Comparison of ENCODE assay signal across 24 mouse cellular contexts in the genomic region with DNA sequence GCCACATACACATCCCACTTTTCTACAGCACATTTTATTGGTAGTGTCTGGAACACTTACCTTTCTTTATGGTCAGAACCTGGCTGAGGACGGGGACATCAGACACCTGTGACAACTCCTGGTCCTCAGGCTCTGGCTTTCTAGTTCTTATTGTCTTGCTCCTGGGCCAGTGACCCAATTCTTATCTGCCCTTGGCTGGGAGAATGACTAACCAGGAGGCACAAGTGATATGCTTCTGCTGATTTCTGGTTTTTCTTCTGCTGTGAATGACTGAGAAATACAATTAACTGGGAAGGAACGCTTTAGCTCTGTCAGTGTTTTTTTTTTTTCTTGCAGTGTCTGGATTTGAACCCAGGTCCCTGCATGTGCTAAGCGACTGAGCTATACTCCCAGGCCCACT. TPM values are rescaled to one million over a fixed set of nuclear protein-coding genes. Genes with fewer than 3 reads are reported as not detected.
DNase-seq lines count a peak whose midpoint lies in the region; ATAC-seq and TF ChIP-seq lines count a peak whose summit lies in the region.
"Had no signal": no experiment of that assay in that cellular context is flagged by ENCODE, and none has a peak within 500 bp of the region (broad histone marks: within the 10 kb centered on the region; RNA-seq: fewer than 3 reads in every experiment).

No protein-coding gene starts in this region.

- TF ChIP-seq CTCF in liver, embryonic 14.5 days (IDR thresholded peaks at IDR 0.05; ENCODE audit: low read depth) = no peak

- no peaks in the 10 kb centered on the region for H3K9me3 ChIP-seq in heart, embryonic 12.5 days (replicated peaks)
- H3K9me3 ChIP-seq in liver, embryonic 14.5 days (ENCODE audit: control insufficient read depth, low read length) = no peaks in the 10 kb centered on the region
- H3K9me3 ChIP-seq: forebrain, embryonic 15.5 days; hindbrain, embryonic 13.5 days; limb, embryonic 15.5 days had no signal

- H3K4me2 ChIP-seq in heart, embryonic 12.5 days = 0 out of 2 replicates have a peak overlapping the region, but pooled peaks have one; percentile 14
- peak overlapping the region; percentile 37 for H3K4me2 ChIP-seq in liver, embryonic 14.5 days (ENCODE audit: low read depth)
- H3K4me2 ChIP-seq: forebrain, embryonic 15.5 days; hindbrain, embryonic 13.5 days; limb, embryonic 15.5 days; midbrain, embryonic 11.5 days had no signal

- peak; percentile 30; the same call in 1 of the 2 replicates for ATAC-seq in heart, embryonic 12.5 days (ENCODE audit: insufficient number of reproducible peaks, low FRiP score)
- ATAC-seq in liver, embryonic 14.5 days (ENCODE audit: insufficient read depth) = no peak
- ATAC-seq in granulocyte monocyte progenitor cell, adult 5-6 weeks (replicated peaks; ENCODE audit: poor library complexity, severe bottlenecking) = no peak
- ATAC-seq: forebrain, embryonic 15.5 days had no signal

- WGBS in heart, embryonic 12.5 days = 75% methylated on average over 3 of the region's 3 CpGs
- 38% methylated on average over 3 of the region's 3 CpGs for WGBS in liver, embryonic 14.5 days (ENCODE audit: insufficient replicate concordance)

- no peak overlapping the region for H3K27ac ChIP-seq in heart, embryonic 12.5 days (ENCODE audit: poor library complexity, severe bottlenecking)
- H3K27ac ChIP-seq in liver, embryonic 14.5 days = peak overlapping the region; percentile 97
- H3K27ac ChIP-seq: forebrain, embryonic 15.5 days; hindbrain, embryonic 13.5 days; left cerebral cortex, adult 2 months; limb, embryonic 15.5 days; macrophage had no signal

- peak overlapping the region; percentile 19 for H3K4me3 ChIP-seq in heart, embryonic 12.5 days
- H3K4me3 ChIP-seq in liver, embryonic 14.5 days (ENCODE audit: insufficient read depth in 1 of 2, low read depth in 2 of 2, low read length in 2 of 2) = no peak overlapping the region
- H3K4me3 ChIP-seq: forebrain, embryonic 15.5 days; hindbrain, embryonic 13.5 days; left cerebral cortex, adult 2 months; limb, embryonic 15.5 days had no signal

- no peak overlapping the region for H3K9ac ChIP-seq in heart, embryonic 12.5 days
- H3K9ac ChIP-seq in liver, embryonic 14.5 days (replicated peaks) = peak overlapping the region; percentile 15; the same call in 1 of the 2 replicates
- H3K9ac ChIP-seq: forebrain, embryonic 15.5 days; hindbrain, embryonic 13.5 days; limb, embryonic 15.5 days had no signal

- DNase-seq in adrenal gland, adult 2 months = peak; percentile 19
- no peak for DNase-seq in adrenal gland, adult 18-20 months (ENCODE audit: low spot score in 2 of 2)
- no peak for DNase-seq in heart, adult 11 months
- peak in 2 of 3 experiments; percentile 51 to 57 for DNase-seq in liver, embryonic 14.5 days (ENCODE audit: low read depth in 3 of 3, low spot score in 3 of 3)
- DNase-seq in frontal cortex, postnatal 14 days (ENCODE audit: low spot score in 2 of 2) = no peak
- DNase-seq: adrenal gland, postnatal 36 days; cerebellum, adult 11-12 months; gastrocnemius, postnatal 10 days; heart, postnatal 14 days; kidney, adult 2 months; kidney, postnatal 10 days; left cerebral cortex, postnatal 4 days; right cerebral cortex, adult 18-20 months; right cerebral cortex, postnatal 4 days; thymus, postnatal 14 days had no signal

- peak; percentile 86 for TF ChIP-seq EP300 in liver, embryonic 14.5 days (IDR thresholded peaks at IDR 0.05; ENCODE audit: low read depth)

- H3K36me3 ChIP-seq in heart, embryonic 12.5 days = no peaks in the 10 kb centered on the region
- peaks cover 3% of the 10 kb centered on the region for H3K36me3 ChIP-seq in liver, embryonic 14.5 days (replicated peaks; ENCODE audit: control insufficient read depth, insufficient read depth, low read depth)
- H3K36me3 ChIP-seq: forebrain, embryonic 15.5 days; hindbrain, embryonic 13.5 days; limb, embryonic 15.5 days had no signal

- H3K27me3 ChIP-seq in heart, embryonic 12.5 days (replicated peaks) = peaks cover 39% of the 10 kb centered on the region
- 0 out of 2 replicates have a peak, but pooled peaks cover 2% of the 10 kb centered on the region for H3K27me3 ChIP-seq in liver, embryonic 14.5 days (ENCODE audit: control insufficient read depth, insufficient read depth, low read length)
- H3K27me3 ChIP-seq: forebrain, embryonic 15.5 days had no signal

- peaks cover 4% of the 10 kb centered on the region for H3K4me1 ChIP-seq in heart, embryonic 12.5 days (replicated peaks)
- peaks cover 45 to 47% of the 10 kb centered on the region in 2 experiments for H3K4me1 ChIP-seq in liver, embryonic 14.5 days (replicated peaks; ENCODE audit: control insufficient read depth in 2 of 2, insufficient read depth in 2 of 2, low read length in 1 of 2)

RNA-seq across cellular contexts. Expression of a gene that starts 3.2 kb away (rescaled TPM):
- under 1 TPM in 1 of 2 experiments, not detected in 1; 0.09 TPM for total RNA-seq in adrenal gland, adult 2 months (2021)
- polyA plus RNA-seq in adrenal gland, adult 2 months (2012; rRNA removed) = not detected in 2 replicates
- total RNA-seq in adrenal gland, adult 18-20 months (2021) = not detected
- polyA plus RNA-seq in heart, embryonic 12.5 days (2016; fragmentation: Nextera tagmentation; extraction: Ambion mirVana) = 1.5 and 1.8 TPM in 2 replicates
- 19.5 and 21.2 TPM in 2 replicates for polyA plus RNA-seq in liver, embryonic 14.5 days (2012; rRNA removed)
- polyA plus RNA-seq in liver, embryonic 14.5 days (2014; fragmentation: Nextera tagmentation; extraction: Ambion mirVana) = 13.3 and 14.9 TPM in 2 replicates
- not detected in 2 replicates for total RNA-seq in granulocyte monocyte progenitor cell, adult 5-6 weeks (2014; fragmentation: Nextera tagmentation)
- total RNA-seq in granulocyte monocyte progenitor cell, adult 5-6 weeks (2017) = not detected in 2 replicates
- total RNA-seq: heart, postnatal 14 days had no signal
- polyA plus RNA-seq: kidney, adult 2 months; lung, embryonic 16.5 days; macrophage had no signal

Comparison
In these comparisons a context has a peak if more than half of its experiments do, and no peak if none do; other contexts are left out.
1. DNase-seq: peak in adrenal gland, adult 2 months (single experiment) and liver, embryonic 14.5 days (2 of 3); none in adrenal gland, adult 18-20 months (0 of 2), heart, adult 11 months (single experiment) and frontal cortex, postnatal 14 days (0 of 2).